Mouse (Mus musculus) kidney, embryonic 15.5 days (tissue): Measurements from ENCODE around the gene Pip5k1b. TPM values are rescaled to one million over a fixed set of nuclear protein-coding genes. Genes with fewer than 3 reads are reported as not detected.

Experiments used
- ATAC-seq: fragments of 200-750 bp; cut with Nextera tagmentation; replicated peaks from 2 replicates; pipeline ENCODE4 v1.8.0; 2017; ENCODE audit warnings: moderate TSS enrichment; ENCODE audit not compliant: low FRiP score
- H3K27ac ChIP-seq: fragments of 300-500 bp; sonication (generic); 2 replicates; pipeline ENCODE4 v1.5.1; 2015; ENCODE audit warnings: mild to moderate bottlenecking, inconsistent platforms
- H3K27me3 ChIP-seq: fragments of 300-500 bp; sonication (generic); 2 replicates; pipeline ENCODE4 v1.6.1; 2015; ENCODE audit warnings: inconsistent platforms
- H3K36me3 ChIP-seq: fragments of 300-500 bp; sonication (generic); 2 replicates; pipeline ENCODE4 v1.6.1; 2015; ENCODE audit warnings: inconsistent platforms
- H3K4me1 ChIP-seq: fragments of 300-500 bp; sonication (generic); 2 replicates; pipeline ENCODE4 v1.6.1; 2015; ENCODE audit warnings: inconsistent platforms
- H3K4me2 ChIP-seq: fragments of 300-500 bp; sonication (generic); 2 replicates; pipeline ENCODE4 v1.6.1; 2015; ENCODE audit warnings: moderate library complexity, mild to moderate bottlenecking, inconsistent platforms
- H3K4me3 ChIP-seq: fragments of 300-500 bp; sonication (generic); replicated peaks from 2 replicates; pipeline ENCODE4 v1.5.1; 2015; ENCODE audit warnings: mild to moderate bottlenecking, inconsistent platforms
- H3K9ac ChIP-seq: fragments of 300-500 bp; sonication (generic); 2 replicates; pipeline ENCODE4 v1.6.1; 2015; ENCODE audit warnings: mild to moderate bottlenecking, inconsistent platforms
- H3K9me3 ChIP-seq: fragments of 300-500 bp; sonication (generic); replicated peaks from 2 replicates; pipeline ENCODE4 v1.6.1; 2016; ENCODE audit warnings: inconsistent platforms
- WGBS: fragments of 180-500 bp; shearing (Covaris S2); methylation state at CpG from one replicate; pipeline ENCODE4 v1.1.7; 2015; ENCODE audit warnings: mixed read lengths; 5-methylcytosine and 5-hydroxymethylcytosine counted together
- polyA plus RNA-seq: library from polyadenylated mRNA; unstranded; fragments of >200 nt; fragmentation: Nextera tagmentation; extraction: Ambion mirVana; gene quantifications from 2 replicates; pipeline ENCODE4 v1.2.1, GENCODE M21; 2015

Pip5k1b gene
- polyA plus RNA-seq, 1 experiment from 2014 or later = 2.9 TPM

GRCm38 (mm10) chr19:24332956-24333355 is 222.7 kb downstream of the Pip5k1b start:
- 50% methylated on average over 5 of the region's 5 CpGs for WGBS
- ATAC-seq = no peak
- Histone ChIP-seq H3K27ac (no peak overlapping the region), H3K27me3 (no peaks in the 10 kb centered on the region), H3K9ac (no peak overlapping the region), H3K36me3 (no peaks in the 10 kb centered on the region), H3K9me3 (no peaks in the 10 kb centered on the region), H3K4me2 (no peak overlapping the region), H3K4me1 (0 out of 2 replicates have a peak, but pooled peaks cover 3% of the 10 kb centered on the region), H3K4me3 (no peak overlapping the region)

GRCm38 (mm10) chr19:24331274-24331673 is 224.4 kb downstream of the Pip5k1b start:
- H3K9me3 ChIP-seq = no peaks in the 10 kb centered on the region
- no peak overlapping the region for H3K27ac ChIP-seq
- no peak overlapping the region for H3K9ac ChIP-seq
- no peaks in the 10 kb centered on the region for H3K27me3 ChIP-seq
- 86% methylated on average over 2 of the region's 2 CpGs for WGBS
- ATAC-seq = no peak
- H3K4me3 ChIP-seq = no peak overlapping the region
- H3K4me1 ChIP-seq = 0 out of 2 replicates have a peak, but pooled peaks cover 3% of the 10 kb centered on the region
- H3K36me3 ChIP-seq = no peaks in the 10 kb centered on the region
- H3K4me2 ChIP-seq = no peak overlapping the region

- Histone ChIP-seq H3K9ac (no peak overlapping the region), H3K4me2 (no peak overlapping the region), H3K4me1 (0 out of 2 replicates have a peak, but pooled peaks cover 3% of the 10 kb centered on the region), H3K9me3 (no peaks in the 10 kb centered on the region), H3K27me3 (peaks cover 1% of the 10 kb centered on the region; the same call in 1 of the 2 replicates), H3K27ac (no peak overlapping the region), H3K4me3 (no peak overlapping the region), H3K36me3 (no peaks in the 10 kb centered on the region)
- no peak for ATAC-seq
- 73% methylated on average over 2 of the region's 2 CpGs for WGBS
Observed at GRCm38 (mm10) chr19:24330366-24330765, 225.3 kb downstream of the Pip5k1b start.

GRCm38 (mm10) chr19:24327921-24328320 is 227.8 kb downstream of the Pip5k1b start:
- no peak overlapping the region for H3K27ac ChIP-seq
- peaks cover 3% of the 10 kb centered on the region; the same call in 1 of the 2 replicates for H3K27me3 ChIP-seq
- no peak overlapping the region for H3K9ac ChIP-seq
- no peaks in the 10 kb centered on the region for H3K9me3 ChIP-seq
- ATAC-seq = no peak
- no peak overlapping the region for H3K4me2 ChIP-seq
- 67% methylated on average over 2 of the region's 2 CpGs for WGBS
- no peak overlapping the region for H3K4me3 ChIP-seq
- H3K36me3 ChIP-seq = no peaks in the 10 kb centered on the region
- 0 out of 2 replicates have a peak, but pooled peaks cover 11% of the 10 kb centered on the region for H3K4me1 ChIP-seq

- WGBS = 40% methylated on average over 1 of the region's 1 CpGs
- no peak overlapping the region for H3K9ac ChIP-seq
- no peak overlapping the region for H3K27ac ChIP-seq
- no peaks in the 10 kb centered on the region for H3K9me3 ChIP-seq
- H3K4me3 ChIP-seq = no peak overlapping the region
- H3K27me3 ChIP-seq = peaks cover 3% of the 10 kb centered on the region; the same call in 1 of the 2 replicates
- H3K4me2 ChIP-seq = no peak overlapping the region
- ATAC-seq = no peak
- no peaks in the 10 kb centered on the region for H3K36me3 ChIP-seq
- H3K4me1 ChIP-seq = 0 out of 2 replicates have a peak, but pooled peaks cover 8% of the 10 kb centered on the region
Observed at GRCm38 (mm10) chr19:24326969-24327368, 228.7 kb downstream of the Pip5k1b start.

- ATAC-seq = no peak
- H3K9ac ChIP-seq = no peak overlapping the region
- H3K36me3 ChIP-seq = no peaks in the 10 kb centered on the region
- H3K9me3 ChIP-seq = no peaks in the 10 kb centered on the region
- no peak overlapping the region for H3K27ac ChIP-seq
- peaks cover 3% of the 10 kb centered on the region; the same call in 1 of the 2 replicates for H3K27me3 ChIP-seq
- 76% methylated on average over 6 of the region's 6 CpGs for WGBS
- H3K4me2 ChIP-seq = no peak overlapping the region
- no peak overlapping the region for H3K4me3 ChIP-seq
- 0 out of 2 replicates have a peak, but pooled peaks cover 8% of the 10 kb centered on the region for H3K4me1 ChIP-seq
Observed at GRCm38 (mm10) chr19:24325692-24326091, 230.0 kb downstream of the Pip5k1b start.

- H3K4me3 ChIP-seq = no peak overlapping the region
- no peak for ATAC-seq
- H3K9me3 ChIP-seq = no peaks in the 10 kb centered on the region
- H3K4me1 ChIP-seq = 0 out of 2 replicates have a peak, but pooled peaks cover 8% of the 10 kb centered on the region
- H3K27ac ChIP-seq = no peak overlapping the region
- peaks cover 3% of the 10 kb centered on the region; the same call in 1 of the 2 replicates for H3K27me3 ChIP-seq
- H3K4me2 ChIP-seq = no peak overlapping the region
- WGBS = 23% methylated on average over 10 of the region's 10 CpGs
- no peaks in the 10 kb centered on the region for H3K36me3 ChIP-seq
- no peak overlapping the region for H3K9ac ChIP-seq
Observed at GRCm38 (mm10) chr19:24323841-24324613, 231.6 kb downstream of the Pip5k1b start.

GRCm38 (mm10) chr19:24321900-24322311 is 233.8 kb downstream of the Pip5k1b start:
- no peaks in the 10 kb centered on the region for H3K36me3 ChIP-seq
- WGBS = 89% methylated on average over 8 of the region's 8 CpGs
- H3K4me3 ChIP-seq = no peak overlapping the region
- H3K27me3 ChIP-seq = peaks cover 3% of the 10 kb centered on the region; the same call in 1 of the 2 replicates
- H3K9ac ChIP-seq = no peak overlapping the region
- ATAC-seq = no peak
- no peak overlapping the region for H3K27ac ChIP-seq
- H3K4me2 ChIP-seq = no peak overlapping the region
- peaks cover 12% of the 10 kb centered on the region for H3K4me1 ChIP-seq
- no peaks in the 10 kb centered on the region for H3K9me3 ChIP-seq

- WGBS = 86% methylated on average over 6 of the region's 6 CpGs
- Histone ChIP-seq H3K27me3 (peaks cover 3% of the 10 kb centered on the region; the same call in 1 of the 2 replicates), H3K4me2 (no peak overlapping the region), H3K4me3 (no peak overlapping the region), H3K4me1 (peaks cover 18% of the 10 kb centered on the region), H3K9ac (no peak overlapping the region), H3K27ac (no peak overlapping the region), H3K9me3 (no peaks in the 10 kb centered on the region), H3K36me3 (no peaks in the 10 kb centered on the region)
- no peak for ATAC-seq
Observed at GRCm38 (mm10) chr19:24321211-24321899, 234.3 kb downstream of the Pip5k1b start.

GRCm38 (mm10) chr19:24318172-24318571 is 237.5 kb downstream of the Pip5k1b start:
- H3K27me3 ChIP-seq = no peaks in the 10 kb centered on the region
- 64% methylated on average over 10 of the region's 10 CpGs for WGBS
- no peak overlapping the region for H3K4me3 ChIP-seq
- H3K9me3 ChIP-seq = no peaks in the 10 kb centered on the region
- peaks cover 10% of the 10 kb centered on the region for H3K4me1 ChIP-seq
- no peaks in the 10 kb centered on the region for H3K36me3 ChIP-seq
- no peak overlapping the region for H3K27ac ChIP-seq
- no peak overlapping the region for H3K9ac ChIP-seq
- no peak for ATAC-seq
- no peak overlapping the region for H3K4me2 ChIP-seq

GRCm38 (mm10) chr19:24317731-24318130 is 237.9 kb downstream of the Pip5k1b start:
- no peak overlapping the region for H3K27ac ChIP-seq
- peaks cover 10% of the 10 kb centered on the region for H3K4me1 ChIP-seq
- H3K9ac ChIP-seq = no peak overlapping the region
- WGBS = 82% methylated on average over 2 of the region's 2 CpGs
- H3K4me3 ChIP-seq = no peak overlapping the region
- H3K4me2 ChIP-seq = no peak overlapping the region
- H3K9me3 ChIP-seq = no peaks in the 10 kb centered on the region
- H3K36me3 ChIP-seq = no peaks in the 10 kb centered on the region
- no peaks in the 10 kb centered on the region for H3K27me3 ChIP-seq
- ATAC-seq = no peak

- Histone ChIP-seq H3K4me3 (no peak overlapping the region), H3K36me3 (no peaks in the 10 kb centered on the region), H3K4me2 (peak overlapping the region; percentile 35), H3K9me3 (no peaks in the 10 kb centered on the region), H3K27ac (no peak overlapping the region), H3K27me3 (no peaks in the 10 kb centered on the region), H3K4me1 (peaks cover 13% of the 10 kb centered on the region), H3K9ac (no peak overlapping the region)
- WGBS = 27% methylated on average over 15 of the region's 15 CpGs
- ATAC-seq = 0 out of 2 replicates have a peak, but pooled peaks have one; percentile 36
Observed at GRCm38 (mm10) chr19:24317038-24317591, 238.6 kb downstream of the Pip5k1b start.
